Mouse (Mus musculus) mouse trophoblast stem cell (cell line): ENCODE results near the gene Pank1.

Experiments used
- in situ Hi-C, 2 experiments: fragments of 300-500 bp; cut with MseI, MboI; formaldehyde crosslinking; loops; 2 replicates in 1 of 2; 3 replicates in 1 of 2; pipeline ENCODE4 v1.15.1; 2025

The Pank1 gene

DNA sequence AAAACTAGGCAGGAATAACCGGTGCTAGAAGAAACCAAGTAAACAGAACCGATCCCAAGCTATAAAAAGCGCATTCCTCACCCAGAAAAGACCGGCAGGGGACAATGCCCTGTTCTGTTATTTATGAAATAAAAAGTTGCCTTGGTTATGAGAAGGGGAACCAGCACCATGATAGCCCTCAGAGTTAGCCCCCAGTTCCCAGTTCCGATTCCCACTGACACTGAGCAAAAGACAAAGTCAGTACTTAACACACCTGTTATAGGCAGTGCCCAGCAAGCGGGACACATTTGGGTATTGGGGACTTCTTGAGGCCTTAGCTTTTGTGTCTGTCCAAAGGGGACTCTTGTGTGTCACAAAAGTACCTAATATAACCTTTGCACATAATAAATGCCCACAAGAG, 369 bp upstream of the Pank1 start:
- in situ Hi-C loops = no loop called here

DNA sequence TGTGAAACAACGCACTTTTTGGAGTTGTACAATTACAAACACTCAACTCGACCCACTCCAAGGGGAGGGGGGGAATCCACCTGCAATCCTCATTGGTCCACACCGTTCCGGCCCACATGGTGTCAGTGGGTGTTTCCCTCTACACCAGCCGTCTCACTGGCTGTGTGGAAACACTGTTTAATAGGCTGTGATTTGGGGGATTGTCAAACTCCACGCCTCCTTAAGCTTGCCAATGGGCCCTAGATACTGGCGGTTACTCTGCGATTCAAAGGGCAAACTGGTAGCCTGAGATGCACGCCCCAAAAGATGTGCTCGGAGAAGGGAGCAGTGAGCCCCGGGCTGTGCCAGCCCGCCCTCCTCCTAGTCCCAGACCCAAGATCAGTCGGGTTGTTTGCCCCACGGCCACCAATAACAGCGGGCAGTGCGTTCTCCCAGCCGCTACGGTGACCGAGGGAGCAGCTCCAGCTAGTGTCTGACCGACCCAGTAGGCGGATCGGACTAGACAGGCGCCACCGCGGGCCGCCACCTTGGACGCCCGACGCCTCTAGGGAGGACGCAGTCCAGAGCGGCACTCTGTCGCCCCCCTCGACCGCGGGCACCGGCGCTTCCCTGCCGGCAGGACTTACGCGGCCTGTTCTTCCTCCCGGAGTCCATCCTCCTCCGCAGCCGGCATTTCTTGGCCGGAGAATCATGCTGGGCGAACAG, 1.2 kb downstream of the Pank1 start:
- in situ Hi-C loops = no loop called here

DNA sequence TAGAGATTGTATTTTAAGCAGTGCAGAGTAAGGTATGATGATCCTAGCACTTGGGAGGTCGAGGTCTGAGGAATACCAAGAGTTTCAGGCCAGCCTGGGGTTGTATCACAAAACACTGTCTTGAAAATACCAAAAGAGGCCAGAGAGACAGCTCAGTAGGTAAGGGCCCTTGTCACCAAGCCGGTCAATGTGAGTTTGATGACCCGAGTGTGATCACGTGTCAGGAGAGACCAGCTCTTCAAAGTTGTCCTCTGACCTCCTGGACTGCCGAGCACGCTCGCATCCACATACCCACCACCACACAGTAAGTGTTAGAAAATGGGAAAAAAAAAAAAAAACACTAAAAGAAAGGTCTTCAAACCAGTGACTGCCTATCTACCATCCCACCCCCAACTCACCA, 2.6 kb downstream of the Pank1 start:
- in situ Hi-C loops = no loop called here

DNA sequence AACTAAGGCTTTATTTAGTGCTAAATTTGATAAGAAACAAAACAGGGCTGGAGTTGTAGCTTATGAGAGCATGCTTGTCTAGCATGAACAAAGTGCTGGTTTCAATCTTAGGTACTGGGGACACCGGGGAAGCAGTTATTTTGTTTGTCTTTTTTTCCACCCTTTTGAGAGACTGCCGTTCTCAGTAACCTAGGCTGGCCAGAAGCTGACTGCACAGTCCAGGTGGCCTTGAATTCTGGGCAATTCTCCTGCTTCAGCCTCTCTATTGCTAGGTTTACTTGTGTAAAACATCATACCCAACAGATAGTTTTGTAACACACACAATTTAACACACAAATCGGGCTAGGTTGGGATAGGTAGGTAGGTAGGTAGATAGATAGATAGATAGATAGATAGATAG, 9.9 kb downstream of the Pank1 start:
- in situ Hi-C loops = no loop called here

DNA sequence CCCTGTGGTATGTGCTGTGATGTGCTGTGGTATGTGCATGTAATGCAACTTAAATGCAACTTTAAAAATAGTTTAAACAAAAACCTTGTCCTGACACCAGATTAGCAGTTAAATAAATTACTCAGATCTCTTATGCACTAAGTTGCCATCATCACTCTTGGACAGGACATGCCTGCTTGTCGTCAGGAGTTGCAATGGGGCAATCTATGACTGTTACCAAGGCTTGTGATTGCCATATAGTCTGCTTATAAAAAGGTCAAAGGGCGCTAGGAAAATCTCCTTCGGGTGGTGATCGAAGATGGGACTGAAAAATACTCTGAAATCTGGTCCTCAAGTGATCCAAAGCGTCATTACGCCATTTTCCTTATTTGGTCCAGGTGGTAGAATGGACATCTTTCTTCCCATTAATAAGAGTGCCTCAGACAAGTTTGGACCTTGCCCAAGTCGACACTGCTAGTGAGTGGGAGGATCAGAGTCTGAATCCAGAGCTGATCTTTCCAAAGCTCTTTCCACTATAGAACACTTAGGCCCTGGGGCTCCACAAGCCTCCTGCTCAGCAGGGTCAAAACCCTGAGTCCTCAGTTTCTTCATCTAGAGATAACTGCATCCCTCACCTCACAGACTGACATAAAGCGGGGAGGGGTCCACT, 11.0 kb downstream of the Pank1 start:
- in situ Hi-C loops = no loop called here

DNA sequence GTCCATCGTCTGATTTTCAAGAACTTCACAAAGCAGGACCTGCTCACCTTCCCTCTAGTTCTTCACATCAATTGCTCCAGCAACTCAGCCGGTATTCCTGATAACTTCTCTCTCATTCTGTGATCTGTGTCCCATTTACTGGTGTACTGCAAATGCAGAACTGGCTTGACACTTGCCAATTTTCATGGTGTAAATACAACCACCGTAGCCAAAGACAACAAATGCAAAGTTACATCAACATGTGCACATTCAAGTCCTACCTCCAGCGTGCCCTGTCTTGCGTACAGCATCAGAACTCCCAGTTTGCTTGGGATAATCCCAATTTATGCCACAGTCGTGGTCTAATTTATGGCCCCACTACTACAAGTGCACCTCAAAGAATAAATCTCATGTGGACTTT, 15.5 kb downstream of the Pank1 start:
- in situ Hi-C loops = no loop called here

DNA sequence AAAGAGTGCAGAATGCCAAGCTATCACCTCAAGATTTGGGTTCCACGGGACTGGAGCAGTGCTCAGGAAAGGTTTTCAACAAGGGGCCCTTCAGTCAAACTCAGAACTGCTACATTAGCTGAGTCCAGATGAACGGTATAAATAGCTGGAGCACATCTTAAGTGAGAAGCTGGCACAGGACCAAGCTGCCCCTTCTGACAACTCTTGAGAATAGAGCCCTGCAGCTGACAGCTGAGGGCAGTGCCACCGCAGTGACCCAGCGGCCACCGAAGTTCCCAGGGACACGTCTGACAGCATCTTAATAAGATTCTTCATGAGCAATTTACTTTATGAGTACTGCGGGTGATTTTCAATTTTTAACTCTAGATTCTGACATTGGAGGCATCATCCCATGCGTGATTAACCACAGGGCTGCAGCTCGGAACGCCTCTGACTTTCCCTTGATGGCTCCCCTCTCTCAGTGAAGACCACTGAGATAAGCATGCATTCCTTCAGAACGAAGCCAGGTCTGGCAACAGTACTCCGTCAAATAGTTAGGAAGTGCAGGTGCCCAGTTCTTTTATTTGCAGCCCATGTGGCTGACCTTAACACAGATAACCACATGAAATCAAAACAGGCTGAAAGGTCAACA, 23.1 kb downstream of the Pank1 start:
- in situ Hi-C loops = no loop called here

DNA sequence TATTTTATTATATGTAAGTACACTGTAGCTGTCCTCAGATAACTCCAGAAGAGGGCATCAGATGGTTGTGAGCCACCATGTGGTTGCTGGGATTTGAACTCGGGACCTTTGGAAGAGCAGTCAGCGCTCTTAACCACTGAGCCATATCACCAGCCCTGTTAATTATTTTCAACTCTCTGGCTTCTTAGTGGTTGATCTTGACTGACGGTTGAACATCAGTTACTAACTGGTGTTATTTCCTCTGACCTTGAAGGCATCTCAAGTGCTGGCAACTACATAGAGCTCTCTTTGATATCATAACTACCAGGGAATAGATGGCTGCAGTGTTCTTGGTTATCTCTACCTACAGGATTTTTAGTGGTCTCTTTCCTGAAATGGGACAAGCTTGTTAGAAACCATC, 28.1 kb downstream of the Pank1 start:
- in situ Hi-C loops = no loop called here

DNA sequence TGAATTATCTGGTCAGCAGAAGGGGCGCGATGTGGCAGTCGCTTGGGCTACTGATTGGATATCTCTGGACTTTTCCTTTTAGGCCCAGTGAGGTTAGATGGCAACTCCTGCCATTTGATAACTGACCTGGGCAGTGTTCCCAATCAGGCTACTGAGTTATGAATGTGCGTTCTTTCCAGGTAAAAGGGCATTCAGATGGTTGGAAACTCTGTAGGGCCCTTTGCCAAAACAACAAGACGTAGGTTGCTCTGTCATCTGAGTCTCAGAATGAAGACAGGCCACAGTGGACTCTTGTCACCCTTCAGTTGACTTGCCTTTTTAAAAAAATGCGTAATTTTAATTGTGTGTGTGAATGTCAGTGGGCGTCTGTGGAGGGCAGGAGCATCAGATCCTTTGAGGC, 29.8 kb downstream of the Pank1 start:
- in situ Hi-C loops = no loop called here

DNA sequence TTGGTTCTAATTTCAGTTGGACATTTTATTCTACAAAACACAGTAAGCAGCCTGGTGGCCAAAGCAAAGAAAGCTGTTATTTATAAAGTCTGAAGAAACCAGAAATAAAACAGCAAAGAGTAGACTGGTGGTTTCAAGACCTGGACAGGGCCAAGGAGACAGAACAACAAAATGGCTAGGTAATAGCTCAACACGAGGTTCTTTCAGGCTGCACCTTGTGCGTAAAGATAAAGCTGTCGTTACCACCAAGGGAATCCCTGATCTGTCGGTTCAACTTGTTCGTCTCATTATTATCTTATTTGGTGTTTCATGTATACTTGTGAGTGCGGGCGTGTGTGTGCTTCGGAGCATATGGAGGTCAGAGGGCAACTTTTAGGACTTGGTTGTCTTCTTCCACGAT, 31.1 kb downstream of the Pank1 start:
- in situ Hi-C loops = no loop called here

DNA sequence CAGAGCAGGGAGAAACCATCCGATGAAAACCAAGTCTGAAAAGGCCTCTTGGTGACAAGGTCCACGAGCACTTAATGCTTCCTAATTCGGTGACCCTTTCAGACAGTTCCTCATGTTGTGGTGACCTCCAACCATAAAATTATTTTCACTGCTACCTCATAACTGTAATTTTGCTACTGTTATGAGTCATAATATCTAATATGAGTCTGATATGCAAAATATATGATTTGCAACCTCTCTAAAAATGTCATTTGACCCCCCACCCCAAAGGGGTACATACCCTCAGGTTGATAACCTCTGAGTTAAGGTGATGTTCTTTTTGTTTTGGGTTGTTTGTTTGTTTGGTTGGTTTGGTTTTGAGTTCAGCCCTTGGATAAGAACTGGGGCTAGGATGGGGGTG, 32.2 kb downstream of the Pank1 start:
- in situ Hi-C loops = no loop called here

DNA sequence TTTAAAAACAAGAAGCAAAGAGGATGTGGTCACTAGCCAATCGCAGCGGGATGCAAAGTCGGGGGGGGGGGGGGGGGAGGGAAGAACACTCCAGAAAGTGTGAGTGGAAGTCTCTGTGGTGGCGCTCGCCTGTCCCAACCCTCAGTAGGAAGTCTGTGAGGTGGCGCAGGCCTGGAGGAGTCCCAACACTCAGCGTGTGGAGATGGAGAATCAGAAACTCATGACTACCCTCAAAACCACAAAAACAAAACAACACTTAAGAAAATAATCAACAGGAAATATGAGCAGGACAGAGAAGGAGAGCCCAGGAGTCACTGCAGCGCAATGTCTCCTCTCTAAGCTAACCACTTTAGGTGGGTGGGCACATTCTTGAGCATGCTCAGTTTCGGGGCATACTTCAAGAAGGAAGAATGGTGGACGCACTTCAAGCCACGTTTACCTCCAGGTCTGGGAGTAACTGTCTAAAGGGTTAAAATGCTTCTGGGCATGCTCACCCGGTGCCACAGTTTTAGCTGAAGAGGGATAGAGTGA, 32.7 kb downstream of the Pank1 start:
- in situ Hi-C loops = no loop called here

DNA sequence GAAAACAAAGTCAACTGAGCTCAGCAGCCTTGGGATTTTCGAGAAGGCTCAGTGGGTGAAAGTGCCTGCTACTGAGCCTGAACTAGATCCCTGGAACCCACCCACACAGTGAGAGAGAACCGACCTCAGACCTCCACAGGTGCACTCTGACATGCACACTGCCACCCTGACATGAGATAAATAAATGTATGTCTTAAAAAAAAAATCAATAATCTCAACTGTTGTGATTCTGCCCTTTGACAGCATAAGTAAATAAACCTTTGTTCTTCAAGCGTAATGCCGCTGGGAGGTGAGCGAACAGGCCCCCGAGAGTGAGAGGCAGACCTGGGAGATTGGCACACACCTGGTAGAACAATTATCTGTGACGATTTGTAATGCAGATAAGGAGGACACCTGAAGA, 33.2 kb downstream of the Pank1 start:
- in situ Hi-C loops = no loop called here

DNA sequence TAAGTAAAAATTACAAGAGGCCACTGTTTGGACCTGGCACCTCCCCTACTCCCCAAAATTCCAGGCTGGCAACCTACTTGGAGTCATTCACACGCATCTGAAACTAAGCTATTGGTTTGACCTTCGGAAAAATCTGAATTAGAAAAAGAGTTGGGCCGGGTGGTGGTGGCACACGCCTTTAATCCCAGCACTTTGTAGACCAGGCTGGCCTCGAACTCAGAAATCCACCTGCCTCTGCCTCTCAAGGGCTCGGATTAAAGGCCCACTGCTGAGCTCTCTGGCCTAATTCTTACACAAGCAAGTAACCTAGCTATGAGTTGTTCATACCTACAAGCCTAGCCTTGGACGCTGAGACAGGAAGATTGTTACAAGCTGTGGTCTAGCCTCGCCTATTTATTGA, 33.9 kb downstream of the Pank1 start:
- in situ Hi-C loops = no loop called here

DNA sequence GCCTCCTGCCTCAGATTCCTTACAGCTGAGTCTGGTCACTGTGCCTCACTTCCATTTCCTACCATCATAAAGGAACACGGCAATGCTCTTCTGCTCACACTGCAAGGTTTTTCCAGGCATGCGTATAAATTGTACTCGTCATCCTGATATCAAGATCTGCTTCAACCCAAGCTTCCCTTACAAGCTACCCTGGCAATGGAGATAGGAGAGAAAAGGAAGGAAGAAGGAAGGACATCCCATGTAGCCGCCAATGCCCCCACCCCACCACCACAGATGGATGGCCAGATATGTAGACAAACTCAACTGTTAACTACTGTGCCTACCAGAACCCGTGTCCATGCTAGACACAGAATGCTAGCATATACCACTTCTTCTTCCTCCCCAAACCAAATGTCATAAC, 34.5 kb downstream of the Pank1 start:
- in situ Hi-C loops = no loop called here

DNA sequence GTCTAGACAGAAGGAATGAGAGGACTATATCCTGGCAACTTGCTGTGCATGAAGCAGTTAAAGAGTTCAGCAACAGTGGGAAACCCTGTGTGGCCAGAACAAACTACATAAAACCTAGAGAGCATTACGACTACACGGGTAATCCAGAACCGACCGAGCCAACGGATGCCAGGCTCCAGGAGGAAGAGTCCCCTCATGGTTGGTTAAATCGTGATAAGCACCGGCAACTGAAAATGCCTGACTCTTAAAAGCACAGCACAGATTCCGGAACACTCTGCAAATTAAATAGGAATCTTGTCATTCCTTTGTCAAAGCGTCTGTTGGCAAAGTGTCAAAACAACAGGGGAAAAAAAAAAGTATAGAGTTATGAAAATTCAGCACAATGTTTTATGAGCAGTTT, 35.2 kb downstream of the Pank1 start:
- in situ Hi-C loops = no loop called here

DNA sequence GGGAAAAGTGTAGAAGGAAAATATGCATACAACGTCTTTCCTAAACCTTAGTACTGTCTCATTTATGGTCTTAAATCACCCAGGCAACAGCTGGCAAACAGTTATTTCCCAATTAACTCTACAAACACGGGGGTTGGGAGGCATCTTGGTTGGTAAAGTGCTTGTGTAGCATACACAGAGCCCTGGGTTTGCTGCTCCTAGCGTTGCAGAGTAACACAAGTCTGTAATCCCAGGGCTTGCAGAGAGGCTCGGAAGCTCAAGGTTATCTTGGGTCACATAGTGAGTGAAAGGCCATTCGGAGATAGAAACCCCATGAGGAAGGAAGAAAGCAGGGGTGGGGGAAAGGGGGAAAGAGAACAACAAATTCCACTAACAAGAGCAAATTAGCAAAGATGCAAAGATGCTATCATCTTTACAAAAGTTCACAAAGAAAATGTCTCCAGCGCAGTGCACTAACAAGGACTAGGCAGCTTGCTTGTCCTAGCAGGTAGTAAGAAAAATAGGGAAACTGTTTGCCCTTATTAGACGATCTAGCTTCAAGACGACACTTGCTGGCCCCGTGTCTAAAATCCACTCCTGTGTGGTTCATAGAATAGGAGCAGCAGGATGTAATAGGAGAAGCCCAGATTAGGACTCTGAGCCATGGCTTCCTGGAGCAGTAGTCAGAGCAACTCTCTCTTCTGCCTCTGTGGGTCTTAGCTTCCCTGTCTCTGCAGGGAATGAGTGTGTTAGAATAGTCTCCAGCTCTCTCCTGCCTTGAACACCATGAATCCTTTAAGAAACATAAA, 37.3 kb downstream of the Pank1 start:
- in situ Hi-C loops = no loop called here

DNA sequence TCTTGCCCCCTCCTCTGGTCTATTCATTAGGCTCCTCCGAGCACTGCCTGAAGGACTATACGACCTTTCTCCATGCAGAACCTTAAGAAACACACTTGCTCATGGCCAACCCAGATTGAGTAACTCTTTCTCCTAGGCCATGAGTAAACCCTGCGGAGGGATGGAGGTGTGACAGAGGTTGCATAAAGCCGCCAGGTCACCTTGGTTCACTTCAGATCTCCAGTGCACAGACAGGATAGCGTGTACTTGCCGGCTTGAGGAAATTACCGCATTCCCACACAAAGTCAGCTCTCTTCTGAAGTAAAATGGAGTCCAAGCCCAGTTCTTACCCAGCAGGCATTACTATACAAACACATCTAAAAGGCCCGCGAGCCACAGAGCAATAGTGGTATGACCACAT, 40.6 kb downstream of the Pank1 start:
- in situ Hi-C loops = no loop called here

DNA sequence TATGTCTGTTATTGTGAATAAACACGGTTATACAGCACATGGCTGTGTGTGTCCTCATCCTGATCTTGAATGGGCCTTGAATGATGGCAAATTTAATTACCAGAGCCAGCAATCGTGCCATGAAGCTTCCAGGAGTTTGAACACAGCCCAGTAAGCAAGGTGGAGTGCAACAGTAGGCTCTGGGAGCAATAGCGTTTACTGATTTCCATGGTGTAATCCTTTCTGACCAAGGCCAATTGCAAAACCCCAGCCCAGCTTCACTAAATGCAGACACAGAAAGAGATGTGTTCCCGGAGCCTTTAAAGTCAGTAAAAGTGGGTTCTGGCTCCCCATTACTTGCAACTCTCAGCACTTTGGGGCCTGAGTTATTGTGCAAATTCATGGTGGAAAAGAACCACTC, 47.6 kb downstream of the Pank1 start:
- in situ Hi-C loops = no loop called here

DNA sequence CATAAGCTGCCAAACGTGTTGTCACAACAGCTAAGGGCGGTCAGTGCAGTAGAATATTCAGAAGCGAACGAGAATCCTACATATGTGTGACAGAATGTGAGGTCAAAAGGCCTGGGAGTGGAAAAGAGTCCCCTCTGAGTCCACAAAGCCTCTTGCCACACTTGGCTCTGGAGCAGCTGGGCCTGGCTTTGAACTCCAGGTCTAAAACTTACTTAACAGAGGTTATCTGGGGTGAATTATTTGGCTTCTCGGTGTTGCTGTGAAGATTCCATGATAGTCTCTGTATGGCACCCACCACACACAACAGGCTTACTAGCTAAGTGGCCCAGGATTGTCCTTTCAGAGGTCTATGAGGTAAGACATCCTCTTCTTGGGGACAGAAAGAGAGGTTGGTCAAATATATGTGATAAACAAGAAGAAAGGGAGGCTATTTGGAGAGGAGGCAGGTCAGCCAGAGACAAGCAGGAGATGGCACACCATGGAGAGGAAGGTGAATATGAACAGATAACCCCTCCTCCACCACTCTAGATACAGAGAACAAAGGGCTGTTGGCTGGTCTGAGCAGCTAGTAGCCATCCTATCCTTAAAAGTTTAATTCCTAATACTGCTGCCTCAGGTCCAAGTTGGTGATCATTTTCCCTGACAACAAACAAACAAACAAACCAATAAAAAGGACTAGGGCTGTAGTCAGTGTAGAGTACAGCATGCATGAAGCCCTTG, 51.2 kb downstream of the Pank1 start:
- in situ Hi-C loops = no loop called here

DNA sequence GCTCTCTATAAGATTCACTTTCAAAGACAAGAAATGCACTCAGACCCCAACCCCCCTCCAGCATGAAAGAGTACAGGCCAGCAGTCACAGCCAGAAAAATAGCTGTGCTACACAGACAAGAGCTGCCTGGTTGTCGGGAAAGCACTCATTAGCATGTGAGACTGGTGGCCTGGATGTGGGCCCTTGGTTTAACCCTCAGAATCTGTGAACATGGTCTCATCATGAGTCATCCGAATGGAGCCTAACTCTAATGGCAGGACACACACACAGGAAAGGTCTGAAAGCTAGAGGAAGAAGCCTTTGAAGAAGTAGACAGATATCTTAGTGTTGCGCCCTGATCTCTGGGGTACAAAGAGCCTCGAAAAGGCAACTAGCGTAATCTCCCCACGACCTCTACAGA, 51.8 kb downstream of the Pank1 start:
- in situ Hi-C loops = no loop called here
